Mouse (Mus musculus) erythroblast, embryonic 14.5 days (primary cell): ENCODE measurements around the gene Gm49322.

Source experiments
- GATA1 ChIP-seq: IDR thresholded peaks from 2 replicates; pipeline ENCODE4 v1.6.1; 2012; ENCODE audit warnings: low read length, inconsistent platforms, mixed read lengths
- TAL1 ChIP-seq: IDR thresholded peaks from 3 replicates; pipeline ENCODE4 v1.6.1; 2012; ENCODE audit warnings: low read length, inconsistent platforms, mixed read lengths

DNA sequence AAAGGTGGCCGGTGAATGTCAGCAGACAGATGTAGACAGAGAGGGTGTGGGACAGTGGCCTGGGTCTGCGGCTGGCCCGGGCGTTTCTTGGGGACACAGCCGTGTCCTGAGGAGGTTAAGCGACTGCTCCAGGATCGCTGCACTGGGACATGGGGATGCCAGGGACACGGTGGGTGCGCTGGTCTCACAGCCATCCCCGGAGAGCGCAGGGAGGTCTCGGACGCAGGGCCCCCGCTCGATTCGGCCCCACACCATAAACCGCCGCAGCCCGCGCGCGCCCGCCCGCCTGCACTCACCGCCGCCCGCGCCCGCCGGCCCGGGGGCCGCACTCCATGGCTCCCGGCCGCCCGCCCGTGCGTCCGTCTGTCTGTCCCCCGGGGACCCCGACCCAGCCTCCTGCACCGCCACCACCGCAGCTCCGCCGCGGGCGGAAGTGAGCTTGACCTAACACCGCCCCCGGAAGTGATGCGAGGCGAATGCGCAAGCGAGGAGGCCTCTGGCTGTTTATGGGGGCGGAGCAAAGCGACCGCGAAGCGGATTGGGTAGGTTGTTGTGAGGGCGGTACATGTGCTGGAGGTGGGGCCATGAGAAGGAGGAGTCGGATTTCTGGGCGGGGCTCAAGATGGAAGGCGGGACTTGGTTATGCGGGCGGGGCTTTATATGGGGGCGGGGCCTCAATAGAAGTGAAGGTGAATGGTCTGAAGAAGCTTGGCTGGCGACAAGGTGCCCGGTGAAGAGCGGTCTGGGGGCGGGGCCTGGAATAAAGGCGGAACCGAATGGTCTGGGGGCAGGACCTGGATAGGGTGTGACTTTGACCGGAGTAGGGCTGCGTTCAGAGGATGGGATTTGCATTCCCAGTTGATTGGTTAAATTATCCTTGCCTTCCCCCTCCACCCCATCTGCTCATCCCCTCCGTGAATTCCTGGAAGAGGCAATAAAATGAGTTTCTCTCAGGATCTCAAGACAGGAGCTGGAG, 15.7 kb upstream of the Gm49322 start, which contains the start of gene Abhd17a:
- TF ChIP-seq TAL1 (no peak), GATA1 (no peak)
